Mouse (Mus musculus): ENCODE results near the gene Ccdc187. TPM values are rescaled to one million over a fixed set of nuclear protein-coding genes. Genes with fewer than 3 reads are reported as not detected.

Ccdc187 gene
- polyA plus RNA-seq, 1 experiment from 2014 or later = 0.05 TPM

DNA sequence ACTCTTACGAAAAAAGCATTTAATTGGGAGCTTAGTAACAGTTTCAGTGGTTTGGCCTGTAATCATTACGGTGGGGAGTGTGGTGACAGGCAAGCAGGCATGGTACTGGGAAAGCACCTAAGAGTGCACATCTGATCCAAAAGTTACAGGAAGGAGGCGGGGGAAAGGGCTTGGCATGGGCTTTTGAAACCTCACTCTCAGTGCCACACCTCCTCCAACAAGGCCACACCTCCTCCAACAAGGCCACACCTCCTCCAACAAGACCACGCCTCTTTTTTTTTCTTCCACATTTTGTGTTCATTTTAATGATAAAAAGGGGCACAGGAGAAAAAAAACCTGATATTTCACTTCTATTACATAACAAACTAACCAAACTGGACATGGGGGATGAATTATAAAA is 33.5 kb upstream of the Ccdc187 start:
- Histone ChIP-seq H3K27ac (ENCODE audit: low read depth, low read length) (no peak overlapping the region), H3K4me2 (no peak overlapping the region), H3K9ac (ENCODE audit: low read length) (no peak overlapping the region), H3K4me1 (ENCODE audit: control insufficient read depth, insufficient read depth, low read length) (no peaks in the 10 kb centered on the region), H3K4me3 (ENCODE audit: low read depth, low read length) (no peak overlapping the region), H3K27me3 (ENCODE audit: control insufficient read depth, insufficient read depth, low read length) (no peaks in the 10 kb centered on the region), H3K36me3 (ENCODE audit: control insufficient read depth, insufficient read depth, low read length) (peaks cover 36% of the 10 kb centered on the region), H3K9me3 (ENCODE audit: control insufficient read depth, low read length) (no peaks in the 10 kb centered on the region)
- DNase-seq (ENCODE audit: low spot score, missing footprints) (no peak), ATAC-seq (ENCODE audit: low FRiP score) (no peak)
- 97% methylated on average over 4 of the region's 4 CpGs for WGBS

GRCm38 (mm10) chr2:26325386-26326181 is 31.2 kb upstream of the Ccdc187 start:
- Histone ChIP-seq H3K27ac (ENCODE audit: low read depth, low read length) (no peak overlapping the region), H3K9ac (ENCODE audit: low read length) (no peak overlapping the region), H3K9me3 (ENCODE audit: control insufficient read depth, low read length) (no peaks in the 10 kb centered on the region), H3K4me1 (ENCODE audit: control insufficient read depth, insufficient read depth, low read length) (no peaks in the 10 kb centered on the region), H3K4me3 (ENCODE audit: low read depth, low read length) (no peak overlapping the region), H3K36me3 (ENCODE audit: control insufficient read depth, insufficient read depth, low read length) (peaks cover 30% of the 10 kb centered on the region), H3K4me2 (no peak overlapping the region), H3K27me3 (ENCODE audit: control insufficient read depth, insufficient read depth, low read length) (no peaks in the 10 kb centered on the region)
- peak; percentile 93 for DNase-seq (ENCODE audit: low spot score, missing footprints)
- peak; percentile 79 for ATAC-seq (ENCODE audit: low FRiP score)
- 69% methylated on average over 15 of the region's 15 CpGs for WGBS

GRCm38 (mm10) chr2:26324917-26325316 is 30.6 kb upstream of the Ccdc187 start:
- Histone ChIP-seq H3K4me2 (no peak overlapping the region), H3K27me3 (ENCODE audit: control insufficient read depth, insufficient read depth, low read length) (no peaks in the 10 kb centered on the region), H3K4me1 (ENCODE audit: control insufficient read depth, insufficient read depth, low read length) (no peaks in the 10 kb centered on the region), H3K27ac (ENCODE audit: low read depth, low read length) (no peak overlapping the region), H3K4me3 (ENCODE audit: low read depth, low read length) (no peak overlapping the region), H3K36me3 (ENCODE audit: control insufficient read depth, insufficient read depth, low read length) (peaks cover 28% of the 10 kb centered on the region), H3K9me3 (ENCODE audit: control insufficient read depth, low read length) (no peaks in the 10 kb centered on the region), H3K9ac (ENCODE audit: low read length) (no peak overlapping the region)
- DNase-seq (ENCODE audit: low spot score, missing footprints) (no peak), ATAC-seq (ENCODE audit: low FRiP score) (no peak)
- 89% methylated on average over 2 of the region's 2 CpGs for WGBS

DNA sequence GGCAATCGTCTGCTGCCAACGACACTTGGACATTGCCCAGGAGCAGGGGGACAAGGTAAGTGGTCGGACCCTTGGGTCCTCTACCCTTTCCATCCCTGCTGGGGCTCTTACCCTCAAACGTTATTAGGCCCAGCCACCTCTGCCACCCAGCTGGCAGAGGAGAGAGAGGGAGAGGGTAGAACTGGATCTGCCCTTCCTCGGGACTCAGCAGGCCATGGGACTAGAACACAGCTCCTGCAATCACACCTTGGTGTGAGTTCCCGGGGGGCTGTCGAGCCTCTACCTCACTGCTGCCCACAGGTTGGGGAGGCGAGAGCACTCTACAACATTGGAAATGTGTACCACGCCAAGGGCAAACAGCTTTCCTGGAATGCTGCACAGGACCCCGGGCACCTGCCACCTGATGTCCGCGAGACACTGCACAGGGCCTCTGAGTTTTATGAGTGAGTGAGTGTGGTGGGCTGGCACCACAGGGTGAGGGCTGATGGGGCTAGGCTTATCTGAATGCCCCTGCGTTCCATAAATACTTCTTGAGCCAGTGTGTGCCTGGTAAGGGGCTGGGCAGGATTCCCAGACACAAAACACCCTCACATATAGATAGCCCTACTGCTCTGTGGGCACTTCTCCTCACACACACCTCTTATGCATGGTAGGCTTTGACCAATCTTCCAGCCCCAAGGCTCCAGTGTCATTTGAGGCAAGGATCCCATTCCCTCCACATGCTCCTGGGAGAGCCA is 29.4 kb upstream of the Ccdc187 start:
- 96% methylated on average over 13 of the region's 13 CpGs for WGBS
- no peaks in the 10 kb centered on the region for H3K27me3 ChIP-seq (ENCODE audit: control insufficient read depth, insufficient read depth, low read length)
- no peaks in the 10 kb centered on the region for H3K4me1 ChIP-seq (ENCODE audit: control insufficient read depth, insufficient read depth, low read length)
- no peak overlapping the region for H3K27ac ChIP-seq (ENCODE audit: low read depth, low read length)
- no peak overlapping the region for H3K9ac ChIP-seq (ENCODE audit: low read length)
- no peak overlapping the region for H3K4me3 ChIP-seq (ENCODE audit: low read depth, low read length)
- peaks cover 28% of the 10 kb centered on the region for H3K36me3 ChIP-seq (ENCODE audit: control insufficient read depth, insufficient read depth, low read length)
- H3K4me2 ChIP-seq = no peak overlapping the region
- DNase-seq (ENCODE audit: low spot score, missing footprints) (no peak), ATAC-seq (ENCODE audit: low FRiP score) (no peak)
- no peaks in the 10 kb centered on the region for H3K9me3 ChIP-seq (ENCODE audit: control insufficient read depth, low read length)

GRCm38 (mm10) chr2:26320245-26321185 is 26.2 kb upstream of the Ccdc187 start:
- no peak overlapping the region for H3K4me2 ChIP-seq
- H3K27ac ChIP-seq (ENCODE audit: low read depth, low read length) = no peak overlapping the region
- no peak overlapping the region for H3K9ac ChIP-seq (ENCODE audit: low read length)
- peak; percentile 65 for DNase-seq (ENCODE audit: low spot score, missing footprints)
- H3K9me3 ChIP-seq (ENCODE audit: control insufficient read depth, low read length) = no peaks in the 10 kb centered on the region
- WGBS = 90% methylated on average over 14 of the region's 14 CpGs
- peaks cover 21% of the 10 kb centered on the region for H3K4me1 ChIP-seq (ENCODE audit: control insufficient read depth, insufficient read depth, low read length)
- H3K36me3 ChIP-seq (ENCODE audit: control insufficient read depth, insufficient read depth, low read length) = peaks cover 12% of the 10 kb centered on the region; the same call in 1 of the 2 replicates
- H3K4me3 ChIP-seq (ENCODE audit: low read depth, low read length) = no peak overlapping the region
- no peak for ATAC-seq (ENCODE audit: low FRiP score)
- no peaks in the 10 kb centered on the region for H3K27me3 ChIP-seq (ENCODE audit: control insufficient read depth, insufficient read depth, low read length)

DNA sequence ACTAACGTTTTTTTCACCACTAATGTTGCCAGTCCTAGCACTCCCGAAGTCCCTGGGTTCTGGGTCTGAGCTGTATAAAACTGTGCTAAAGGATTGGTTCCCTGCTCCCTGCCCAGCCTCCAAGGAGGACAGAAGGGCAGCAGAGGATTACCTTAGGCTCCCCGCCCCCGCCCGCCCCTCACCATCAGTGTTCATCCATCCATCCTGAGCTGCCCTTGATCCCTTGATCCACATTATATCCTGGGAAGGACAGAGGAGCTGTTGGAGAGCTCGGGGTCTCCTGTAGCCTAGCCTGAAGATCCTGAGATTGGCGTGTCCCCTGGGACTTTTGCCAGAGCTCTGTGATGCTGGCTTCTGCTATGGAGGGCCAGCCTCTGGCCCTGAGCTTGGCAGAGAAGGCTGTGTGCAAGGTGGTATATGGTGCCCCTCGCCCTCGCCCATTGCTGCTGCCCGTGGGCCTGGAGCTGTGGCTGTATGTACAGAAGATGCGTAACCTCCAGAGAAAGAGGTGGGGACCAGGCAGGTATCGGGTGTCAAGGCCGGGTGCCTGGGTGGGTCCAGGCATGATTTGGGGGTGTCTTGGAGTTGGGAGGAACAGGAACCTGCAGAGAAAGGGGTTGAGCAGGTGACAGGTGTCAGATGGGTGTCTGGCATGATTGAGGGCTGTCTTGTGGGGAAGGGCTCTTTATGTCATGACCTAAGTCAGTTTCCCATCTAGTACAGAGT is 25.3 kb upstream of the Ccdc187 start:
- H3K9ac ChIP-seq (ENCODE audit: low read length) = no peak overlapping the region
- H3K4me3 ChIP-seq (ENCODE audit: low read depth, low read length) = no peak overlapping the region
- no peaks in the 10 kb centered on the region for H3K27me3 ChIP-seq (ENCODE audit: control insufficient read depth, insufficient read depth, low read length)
- no peak overlapping the region for H3K27ac ChIP-seq (ENCODE audit: low read depth, low read length)
- peaks cover 8% of the 10 kb centered on the region; the same call in 1 of the 2 replicates for H3K36me3 ChIP-seq (ENCODE audit: control insufficient read depth, insufficient read depth, low read length)
- H3K4me2 ChIP-seq = no peak overlapping the region
- H3K9me3 ChIP-seq (ENCODE audit: control insufficient read depth, low read length) = no peaks in the 10 kb centered on the region
- ATAC-seq (ENCODE audit: low FRiP score) (no peak), DNase-seq (ENCODE audit: low spot score, missing footprints) (peak; percentile 76)
- 83% methylated on average over 13 of the region's 13 CpGs for WGBS
- peaks cover 24% of the 10 kb centered on the region for H3K4me1 ChIP-seq (ENCODE audit: control insufficient read depth, insufficient read depth, low read length)

DNA sequence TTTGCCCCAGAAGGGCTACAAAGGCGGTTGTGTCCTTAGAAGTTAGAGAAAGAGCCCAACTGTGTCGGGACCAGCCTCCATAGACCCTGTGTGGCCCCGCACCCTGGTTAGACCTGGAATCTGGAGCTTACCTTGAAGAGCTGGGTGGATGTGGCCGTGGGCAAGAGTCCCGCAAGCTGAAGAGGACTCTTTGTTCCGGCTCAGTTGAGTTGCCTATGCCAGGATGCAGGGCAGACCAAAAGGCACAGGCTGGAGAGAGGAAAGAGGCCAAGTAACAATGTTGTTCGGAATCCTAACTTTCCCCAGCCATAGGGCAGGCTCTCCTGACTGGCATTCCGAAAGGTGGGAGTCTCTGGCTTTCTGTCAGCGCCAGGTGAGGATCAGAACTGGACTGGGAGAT is 24.8 kb upstream of the Ccdc187 start:
- Histone ChIP-seq H3K4me3 (ENCODE audit: low read depth, low read length) (no peak overlapping the region), H3K36me3 (ENCODE audit: control insufficient read depth, insufficient read depth, low read length) (peaks cover 6% of the 10 kb centered on the region; the same call in 1 of the 2 replicates), H3K9ac (ENCODE audit: low read length) (no peak overlapping the region), H3K9me3 (ENCODE audit: control insufficient read depth, low read length) (no peaks in the 10 kb centered on the region), H3K4me1 (ENCODE audit: control insufficient read depth, insufficient read depth, low read length) (peaks cover 28% of the 10 kb centered on the region), H3K4me2 (no peak overlapping the region), H3K27ac (ENCODE audit: low read depth, low read length) (no peak overlapping the region), H3K27me3 (ENCODE audit: control insufficient read depth, insufficient read depth, low read length) (no peaks in the 10 kb centered on the region)
- no peak for DNase-seq (ENCODE audit: low spot score, missing footprints)
- 85% methylated on average over 9 of the region's 9 CpGs for WGBS
- ATAC-seq (ENCODE audit: low FRiP score) = no peak

DNA sequence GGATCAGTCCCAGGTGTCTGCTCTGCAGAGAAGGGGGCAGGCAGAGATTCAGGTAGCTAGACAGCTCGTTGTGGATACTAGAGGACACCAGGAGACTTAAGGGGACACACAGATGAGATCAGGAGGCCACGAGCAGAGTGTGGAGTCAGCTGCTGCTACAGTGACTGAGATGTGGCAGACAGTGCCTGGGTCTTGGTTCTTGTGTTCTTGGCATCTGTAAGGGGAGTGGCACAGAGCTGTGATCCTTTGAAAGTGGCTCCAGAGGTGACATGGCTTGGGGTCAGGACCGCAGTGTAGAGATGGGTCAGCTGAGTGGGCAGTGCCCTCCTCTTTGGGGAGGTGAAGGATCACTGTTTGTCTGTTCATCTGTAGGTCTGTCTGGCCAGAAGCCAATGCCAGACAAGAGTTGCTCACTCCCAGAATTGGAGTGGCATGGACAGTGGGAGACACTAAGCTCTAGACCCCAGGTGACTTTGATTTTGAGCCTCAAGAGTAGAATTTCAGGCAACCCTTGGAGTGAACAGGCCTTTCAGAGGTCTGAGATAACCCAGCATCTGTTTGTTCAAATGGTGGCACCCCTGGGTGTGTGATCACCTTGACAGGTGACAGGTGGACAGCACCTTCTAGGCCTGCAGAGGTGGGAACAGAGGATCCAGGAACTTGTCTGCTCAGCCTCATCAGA is 23.8 kb upstream of the Ccdc187 start:
- peaks cover 28% of the 10 kb centered on the region for H3K4me1 ChIP-seq (ENCODE audit: control insufficient read depth, insufficient read depth, low read length)
- peak; percentile 64 for DNase-seq (ENCODE audit: low spot score, missing footprints)
- no peaks in the 10 kb centered on the region for H3K27me3 ChIP-seq (ENCODE audit: control insufficient read depth, insufficient read depth, low read length)
- H3K4me3 ChIP-seq (ENCODE audit: low read depth, low read length) = no peak overlapping the region
- H3K4me2 ChIP-seq = no peak overlapping the region
- 89% methylated on average over 3 of the region's 3 CpGs for WGBS
- 0 out of 2 replicates have a peak, but pooled peaks cover 2% of the 10 kb centered on the region for H3K36me3 ChIP-seq (ENCODE audit: control insufficient read depth, insufficient read depth, low read length)
- no peak overlapping the region for H3K27ac ChIP-seq (ENCODE audit: low read depth, low read length)
- ATAC-seq (ENCODE audit: low FRiP score) = no peak
- H3K9ac ChIP-seq (ENCODE audit: low read length) = no peak overlapping the region
- no peaks in the 10 kb centered on the region for H3K9me3 ChIP-seq (ENCODE audit: control insufficient read depth, low read length)
